Mouse (Mus musculus) T-helper 17 cell (primary cell): ENCODE results near the gene Tph1.

ENCODE experiments used
- in situ Hi-C, 2 experiments: fragments of 300-600 bp; cut with MboI, MseI; formaldehyde crosslinking; loops; 1 replicate in 1 of 2; 2 replicates in 1 of 2; pipeline ENCODE4 v1.15.1; 2025; ENCODE audit warnings: high pct_unique_total_duplicates in 2 of 2

Tph1 gene

DNA sequence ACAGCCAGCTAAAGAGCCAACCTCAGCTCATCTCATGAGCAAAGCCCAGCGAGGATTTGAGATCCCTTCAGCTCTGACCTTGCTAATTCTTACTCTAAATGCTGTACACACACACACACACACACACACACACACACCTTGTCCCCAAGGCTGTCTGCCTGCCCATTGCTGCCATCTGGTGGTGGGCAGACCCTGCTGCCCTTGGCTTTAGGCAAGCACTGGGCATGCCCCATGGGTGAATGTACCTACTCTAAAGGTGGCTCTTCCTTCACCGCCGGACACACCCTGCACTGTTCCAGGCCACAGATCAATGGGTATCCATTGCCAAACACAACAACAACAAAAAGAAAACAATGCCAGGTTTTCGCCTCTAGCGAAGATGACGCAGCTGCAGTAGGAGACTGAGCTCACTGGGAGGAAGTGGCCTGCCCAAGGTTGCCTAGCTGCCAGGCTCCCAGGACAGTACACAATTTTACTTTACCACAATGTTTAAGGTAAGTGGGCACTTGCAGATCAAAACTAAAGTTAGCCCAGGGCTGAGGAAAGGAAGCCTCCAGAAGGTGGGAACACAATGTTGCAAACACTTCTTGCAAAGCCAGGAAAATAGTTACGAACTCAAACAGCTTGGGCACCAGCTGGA lies 65.8 kb downstream of the Tph1 start:
- in situ Hi-C loops, result loop anchor here in 1 of 2 experiments (5.0 to 10.0 kb wide), 2 partner anchors 214 to 322 kb away; no protein-coding TSS in a partner anchor

DNA sequence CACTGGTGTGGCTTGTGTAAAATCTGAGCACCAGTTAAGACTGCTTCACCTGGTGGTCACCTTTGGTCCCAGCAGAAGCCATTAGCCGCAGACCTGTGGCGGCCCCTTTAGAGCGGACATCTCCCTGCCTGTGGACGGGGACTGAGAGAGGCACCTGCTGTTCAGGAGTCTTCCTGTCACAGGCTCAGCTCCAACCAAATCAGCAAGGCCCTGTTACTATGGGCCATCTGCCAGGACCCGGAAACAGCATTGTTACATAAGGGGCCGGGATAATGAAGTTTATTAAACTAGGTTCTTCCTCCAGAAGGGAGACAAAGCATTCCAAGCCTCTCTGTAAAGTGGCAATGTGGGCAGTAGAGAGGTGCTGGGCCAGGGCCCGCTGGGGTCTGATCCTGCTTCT lies 69.3 kb downstream of the Tph1 start:
- in situ Hi-C loops, result loop anchor here (5.0 to 10.0 kb wide), 2 partner anchors 316 to 318 kb away; no protein-coding TSS in a partner anchor

DNA sequence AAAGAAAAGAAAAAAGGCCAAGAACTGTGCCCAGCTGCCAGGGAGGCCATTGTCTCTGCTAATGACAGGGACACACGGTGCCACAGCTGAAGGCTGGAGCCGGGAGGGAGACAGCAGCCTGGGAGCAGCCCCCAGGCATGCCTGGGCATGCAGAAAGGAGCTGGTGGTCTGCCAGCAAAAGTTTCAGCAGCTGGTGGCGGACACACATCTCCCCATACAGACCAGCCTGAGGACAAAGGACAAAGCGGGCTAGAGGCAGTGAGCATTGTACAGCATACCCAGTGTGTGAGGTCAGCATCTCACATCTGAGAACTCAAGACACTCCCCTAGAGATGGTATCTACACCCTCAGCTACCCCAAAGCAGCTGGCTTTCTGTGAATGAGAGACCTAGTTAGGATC lies 70.3 kb downstream of the Tph1 start:
- in situ Hi-C loops, result loop anchor here (5.0 to 10.0 kb wide), 2 partner anchors 315 to 317 kb away; no protein-coding TSS in a partner anchor

DNA sequence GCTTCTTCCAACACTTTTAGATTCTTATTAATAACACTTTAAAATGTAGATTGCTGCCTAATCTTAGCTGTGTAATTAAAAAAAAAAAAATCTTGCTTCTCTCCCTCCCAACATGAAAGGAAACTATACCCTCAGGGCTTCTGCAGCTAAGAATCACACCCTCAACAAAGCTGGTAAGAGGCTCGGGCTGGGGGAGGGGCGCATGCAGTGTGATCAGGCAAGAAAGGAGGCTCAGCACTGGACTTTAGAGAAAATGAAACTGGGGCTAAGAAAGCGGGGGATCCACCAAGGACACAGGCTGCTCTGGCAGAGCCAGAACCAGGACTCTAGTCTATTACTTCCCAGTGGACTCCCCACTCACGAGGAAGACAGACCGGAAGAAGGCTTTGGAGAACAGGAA lies 71.2 kb downstream of the Tph1 start:
- in situ Hi-C loops, result loop anchor here (5.0 to 10.0 kb wide), 2 partner anchors 314 to 316 kb away; no protein-coding TSS in a partner anchor

DNA sequence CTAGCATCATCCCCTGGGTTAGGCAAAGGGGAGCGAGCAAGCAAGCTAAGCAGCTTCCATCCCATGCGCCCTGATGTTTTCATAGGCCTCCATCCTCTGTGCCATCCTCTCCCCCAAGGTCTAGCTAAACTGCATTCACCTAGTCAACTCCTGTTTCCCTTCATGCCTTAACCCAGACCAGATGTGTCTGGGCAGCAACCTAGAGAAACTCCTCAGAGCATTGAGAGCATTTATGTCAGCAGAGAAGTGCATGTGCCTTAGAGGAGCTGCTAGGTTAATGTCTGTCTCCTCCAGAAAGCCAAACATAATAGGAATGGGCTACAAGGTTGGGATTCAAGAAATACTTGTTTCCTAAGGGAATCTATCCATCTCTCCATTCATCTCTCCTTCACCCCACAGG lies 75.3 kb downstream of the Tph1 start:
- in situ Hi-C loops, result no loop called here
